Mouse (Mus musculus) liver, postnatal 0 days (tissue): Measurements from ENCODE around the gene Neurl1b. TPM values are rescaled to one million over a fixed set of nuclear protein-coding genes. Genes with fewer than 3 reads are reported as not detected.

Experiments used
- ATAC-seq: fragments of 200-750 bp; cut with Nextera tagmentation; 2 replicates; pipeline ENCODE4 v1.8.0; 2017; ENCODE audit warnings: mild to moderate bottlenecking, moderate library complexity
- DNase-seq: peaks from one replicate; pipeline ENCODE4 v3.0.0-alpha.2; 2016
- H3K27ac ChIP-seq: fragments of 300-500 bp; sonication (generic); 2 replicates; pipeline ENCODE4 v1.5.1; 2014; ENCODE audit warnings: antibody characterized with exemption, moderate library complexity, mild to moderate bottlenecking, low read depth
- H3K27me3 ChIP-seq: fragments of 300-500 bp; sonication (generic); 2 replicates; pipeline ENCODE4 v1.6.1; 2014; ENCODE audit warnings: low read length, control low read depth, mixed read lengths; ENCODE audit not compliant: insufficient read depth
- H3K36me3 ChIP-seq: fragments of 300-500 bp; sonication (generic); replicated peaks from 2 replicates; pipeline ENCODE4 v1.6.1; 2014; ENCODE audit warnings: mild to moderate bottlenecking, control low read depth, low read length, moderate library complexity, mixed read lengths; ENCODE audit not compliant: insufficient read depth
- H3K4me1 ChIP-seq: fragments of 300-500 bp; sonication (generic); 2 replicates; pipeline ENCODE4 v1.6.1; 2014; ENCODE audit warnings: antibody characterized with exemption, mild to moderate bottlenecking, control low read depth; ENCODE audit not compliant: insufficient read depth
- H3K4me2 ChIP-seq: fragments of 300-500 bp; sonication (generic); 2 replicates; pipeline ENCODE4 v1.6.1; 2014; ENCODE audit warnings: low read depth, mild to moderate bottlenecking, low read length, moderate library complexity, mixed read lengths
- H3K4me3 ChIP-seq: fragments of 300-500 bp; sonication (generic); 2 replicates; pipeline ENCODE4 v1.5.1; 2014; ENCODE audit warnings: low read depth, low read length
- H3K9ac ChIP-seq: fragments of 300-500 bp; sonication (generic); replicated peaks from 2 replicates; pipeline ENCODE4 v1.6.1; 2014; ENCODE audit warnings: mild to moderate bottlenecking, moderate library complexity
- H3K9me3 ChIP-seq: fragments of 300-500 bp; sonication (generic); 2 replicates; pipeline ENCODE4 v1.6.1; 2016; ENCODE audit warnings: mild to moderate bottlenecking, control low read depth, low read length, mixed read lengths
- CTCF ChIP-seq: sonication (generic); IDR thresholded peaks from 2 replicates; pipeline ENCODE4 v1.5.1; 2016; ENCODE audit warnings: antibody characterized with exemption, low read depth
- EP300 ChIP-seq: IDR thresholded peaks from 2 replicates; pipeline ENCODE4 v1.6.1; 2016; ENCODE audit warnings: antibody characterized with exemption, low read depth, mild to moderate bottlenecking
- WGBS: fragments of 180-500 bp; shearing (Covaris S2); extraction: QIAGEN DNeasy Blood & Tissue Kit; methylation state at CpG from one replicate; pipeline ENCODE4 v1.1.7; 2014; ENCODE audit not compliant: insufficient replicate concordance; 5-methylcytosine and 5-hydroxymethylcytosine counted together
- polyA plus RNA-seq: library from polyadenylated mRNA; unstranded; fragments of >200 nt; fragmentation: Nextera tagmentation; extraction: Ambion mirVana; gene quantifications from 2 replicates; pipeline ENCODE4 v1.2.1, GENCODE M21; 2015

Neurl1b gene
- polyA plus RNA-seq, 1 experiment from 2014 or later: 0.06 TPM

GRCm38 (mm10) chr17:26458049-26458448, 43.4 kb downstream of the Neurl1b start:
- no peaks in the 10 kb centered on the region; the same call in 1 of the 2 replicates for H3K4me1 ChIP-seq
- ATAC-seq (peak; percentile 48), DNase-seq (no peak)
- no peak overlapping the region for H3K27ac ChIP-seq
- peak overlapping the region; percentile 35; the same call in 1 of the 2 replicates for H3K4me2 ChIP-seq
- 53% methylated on average over 7 of the region's 7 CpGs for WGBS
- H3K27me3 ChIP-seq: no peaks in the 10 kb centered on the region
- TF ChIP-seq EP300 (no peak), CTCF (no peak)
- no peak overlapping the region for H3K4me3 ChIP-seq
- H3K9me3 ChIP-seq: no peaks in the 10 kb centered on the region
- H3K36me3 ChIP-seq: no peaks in the 10 kb centered on the region
- no peak overlapping the region for H3K9ac ChIP-seq

- Histone ChIP-seq H3K9me3 (no peaks in the 10 kb centered on the region), H3K4me1 (peaks cover 3% of the 10 kb centered on the region; the same call in 1 of the 2 replicates), H3K4me3 (no peak overlapping the region), H3K27ac (no peak overlapping the region), H3K9ac (no peak overlapping the region), H3K36me3 (no peaks in the 10 kb centered on the region), H3K4me2 (no peak overlapping the region), H3K27me3 (no peaks in the 10 kb centered on the region)
- TF ChIP-seq CTCF (peak; percentile 99), EP300 (no peak)
- DNase-seq (peak; percentile 85), ATAC-seq (peak; percentile 35; the same call in 1 of the 2 replicates)
- 30% methylated on average over 12 of the region's 12 CpGs for WGBS
Observed at GRCm38 (mm10) chr17:26462634-26463170, 48.1 kb downstream of the Neurl1b start.

- WGBS: 79% methylated on average over 5 of the region's 5 CpGs
- TF ChIP-seq CTCF (no peak), EP300 (no peak)
- H3K9me3 ChIP-seq: no peaks in the 10 kb centered on the region
- DNase-seq (no peak), ATAC-seq (no peak)
- H3K9ac ChIP-seq: no peak overlapping the region
- H3K4me1 ChIP-seq: peaks cover 3% of the 10 kb centered on the region; the same call in 1 of the 2 replicates
- no peak overlapping the region for H3K4me2 ChIP-seq
- no peaks in the 10 kb centered on the region for H3K36me3 ChIP-seq
- no peaks in the 10 kb centered on the region for H3K27me3 ChIP-seq
- no peak overlapping the region for H3K27ac ChIP-seq
- H3K4me3 ChIP-seq: no peak overlapping the region
Observed at GRCm38 (mm10) chr17:26463432-26463831, 48.8 kb downstream of the Neurl1b start.

GRCm38 (mm10) chr17:26463984-26464383, 49.4 kb downstream of the Neurl1b start:
- Histone ChIP-seq H3K27me3 (no peaks in the 10 kb centered on the region), H3K27ac (peak overlapping the region; percentile 37; the same call in 1 of the 2 replicates), H3K4me2 (no peak overlapping the region), H3K36me3 (no peaks in the 10 kb centered on the region), H3K9ac (no peak overlapping the region), H3K4me3 (no peak overlapping the region), H3K4me1 (peaks cover 3% of the 10 kb centered on the region; the same call in 1 of the 2 replicates), H3K9me3 (no peaks in the 10 kb centered on the region)
- TF ChIP-seq EP300: no peak
- no peak for TF ChIP-seq CTCF
- 45% methylated on average over 4 of the region's 4 CpGs for WGBS
- DNase-seq: no peak
- no peak for ATAC-seq

- WGBS: 66% methylated on average over 9 of the region's 9 CpGs
- H3K4me3 ChIP-seq: no peak overlapping the region
- H3K9me3 ChIP-seq: no peaks in the 10 kb centered on the region
- peak; percentile 16; the same call in 1 of the 2 replicates for ATAC-seq
- no peak for TF ChIP-seq CTCF
- TF ChIP-seq EP300: no peak
- no peak overlapping the region for H3K4me2 ChIP-seq
- H3K27ac ChIP-seq: peak overlapping the region; percentile 37
- H3K36me3 ChIP-seq: no peaks in the 10 kb centered on the region
- no peak for DNase-seq
- H3K4me1 ChIP-seq: peaks cover 3% of the 10 kb centered on the region; the same call in 1 of the 2 replicates
- H3K9ac ChIP-seq: no peak overlapping the region
- H3K27me3 ChIP-seq: no peaks in the 10 kb centered on the region
Observed at GRCm38 (mm10) chr17:26464481-26464880, 49.9 kb downstream of the Neurl1b start.

- H3K4me1 ChIP-seq: peaks cover 3% of the 10 kb centered on the region; the same call in 1 of the 2 replicates
- no peaks in the 10 kb centered on the region for H3K36me3 ChIP-seq
- no peak overlapping the region for H3K9ac ChIP-seq
- TF ChIP-seq EP300 (peak; percentile 71; the same call in 1 of the 2 replicates), CTCF (no peak)
- DNase-seq (peak; percentile 41), ATAC-seq (peak; percentile 72)
- H3K27ac ChIP-seq: peak overlapping the region; percentile 70
- no peak overlapping the region for H3K4me3 ChIP-seq
- no peak overlapping the region for H3K4me2 ChIP-seq
- no peaks in the 10 kb centered on the region for H3K27me3 ChIP-seq
- H3K9me3 ChIP-seq: no peaks in the 10 kb centered on the region
- WGBS: 51% methylated on average over 7 of the region's 7 CpGs
Observed at GRCm38 (mm10) chr17:26464972-26465371, 50.3 kb downstream of the Neurl1b start.
